Mouse (Mus musculus) CD8-positive naive resting alpha-beta T cell, adult 2 months (primary cell): ENCODE results near the gene Gm42791.
A peak's percentile ranks its signal among the peaks of the same experiment; 100 is the strongest.

Source experiments
- DNase-seq, 2 experiments: peaks; one replicate each; pipeline ENCODE4 v3.0.0; 2022; ENCODE audit warnings: low read depth in 2 of 2, low spot score in 2 of 2

Gm42791 gene

GRCm38 (mm10) chr5:149009111-149009510, 14.2 kb upstream of the Gm42791 start:
- no peak for DNase-seq

DNA sequence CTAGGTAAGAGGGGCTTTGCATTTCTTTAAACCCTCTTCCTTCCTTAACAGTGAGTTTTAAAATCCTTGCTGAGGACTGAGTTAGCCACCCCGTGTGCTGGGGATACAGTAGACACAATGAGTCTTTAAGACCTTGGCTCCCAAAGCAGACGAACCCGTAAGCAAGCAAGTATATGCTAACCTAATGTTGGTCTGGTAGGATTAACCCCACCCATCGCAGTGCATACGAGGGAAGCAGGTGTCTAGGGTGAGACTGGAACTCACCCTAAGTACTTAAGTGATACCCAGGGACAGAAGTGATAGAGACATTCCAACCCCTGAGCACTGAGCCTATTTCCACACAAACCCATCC, 12.3 kb upstream of the Gm42791 start:
- no peak for DNase-seq

GRCm38 (mm10) chr5:149006362-149007294, 11.7 kb upstream of the Gm42791 start:
- peak; percentile 94 to 96 for DNase-seq

- DNase-seq = no peak
Measured at GRCm38 (mm10) chr5:149005701-149006361, 10.9 kb upstream of the Gm42791 start.

- DNase-seq = no peak
Measured at GRCm38 (mm10) chr5:149005083-149005482, 10.1 kb upstream of the Gm42791 start.

GRCm38 (mm10) chr5:149003137-149003536, 8.2 kb upstream of the Gm42791 start:
- DNase-seq = no peak

DNA sequence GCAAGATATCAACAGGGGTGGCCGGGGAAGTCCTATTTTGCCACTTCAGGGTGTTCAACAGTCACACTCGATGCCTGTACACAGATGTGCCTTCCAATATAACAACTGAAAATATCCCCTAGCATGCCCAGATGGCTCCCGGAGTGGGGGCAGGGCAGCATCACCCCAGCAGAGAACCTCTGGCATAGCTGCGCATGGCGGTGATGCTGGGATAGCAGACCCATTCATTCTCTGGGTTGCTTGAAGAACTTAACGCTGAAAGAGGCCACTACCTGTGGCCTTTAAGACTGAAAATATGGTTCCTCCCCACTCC, 7.8 kb upstream of the Gm42791 start:
- no peak for DNase-seq

- DNase-seq = no peak
Measured at GRCm38 (mm10) chr5:149002034-149002802, 7.3 kb upstream of the Gm42791 start.

DNA sequence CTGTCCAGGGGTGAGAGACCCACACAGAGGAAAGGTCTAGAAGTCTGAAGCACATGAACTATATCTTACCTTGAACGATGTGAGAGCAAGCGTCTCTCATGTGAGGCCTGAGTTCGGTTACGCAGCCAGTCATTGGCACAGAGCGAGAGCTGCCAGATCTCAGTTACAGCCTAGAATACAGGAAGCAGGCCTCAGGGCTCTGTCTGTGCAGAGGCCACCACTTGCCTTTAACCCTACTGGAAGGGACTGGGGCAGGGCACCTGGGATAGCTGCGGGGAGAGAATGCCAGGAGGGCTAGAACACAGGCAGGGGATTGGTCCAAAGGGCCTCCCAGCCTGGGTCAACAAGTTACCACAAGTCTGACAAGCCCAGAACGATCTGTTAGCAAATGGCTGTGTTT, 4.9 kb upstream of the Gm42791 start:
- DNase-seq = no peak

DNA sequence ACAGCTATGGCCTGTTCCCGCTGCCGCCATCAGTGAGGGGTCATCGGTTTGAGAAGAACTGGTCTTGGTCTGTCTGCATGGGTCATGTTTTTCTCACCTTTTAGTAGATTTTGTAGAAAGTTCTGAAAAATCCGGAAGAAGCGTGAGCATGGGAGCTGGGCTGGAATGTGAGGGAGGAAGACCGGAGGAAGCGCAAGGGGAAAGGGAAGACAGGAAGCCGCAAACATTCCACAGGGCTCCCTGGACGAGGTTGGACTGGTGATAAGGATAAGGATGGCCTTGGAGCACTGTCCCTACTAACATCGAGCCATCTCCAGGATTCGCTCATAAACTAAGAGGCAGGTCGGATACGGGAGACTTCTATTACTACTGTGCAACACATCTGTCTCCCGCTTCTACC, 3.6 kb upstream of the Gm42791 start:
- no peak for DNase-seq

GRCm38 (mm10) chr5:148996709-148997037, 1.7 kb upstream of the Gm42791 start:
- no peak for DNase-seq

GRCm38 (mm10) chr5:148995962-148996708, 1.2 kb upstream of the Gm42791 start:
- no peak for DNase-seq

- no peak for DNase-seq
Measured at GRCm38 (mm10) chr5:148994311-148994705, 639 bp downstream of the Gm42791 start.

GRCm38 (mm10) chr5:148992598-148992997, 2.3 kb downstream of the Gm42791 start:
- no peak for DNase-seq

- no peak for DNase-seq
Measured at GRCm38 (mm10) chr5:148990891-148991311, 4.0 kb downstream of the Gm42791 start.

DNA sequence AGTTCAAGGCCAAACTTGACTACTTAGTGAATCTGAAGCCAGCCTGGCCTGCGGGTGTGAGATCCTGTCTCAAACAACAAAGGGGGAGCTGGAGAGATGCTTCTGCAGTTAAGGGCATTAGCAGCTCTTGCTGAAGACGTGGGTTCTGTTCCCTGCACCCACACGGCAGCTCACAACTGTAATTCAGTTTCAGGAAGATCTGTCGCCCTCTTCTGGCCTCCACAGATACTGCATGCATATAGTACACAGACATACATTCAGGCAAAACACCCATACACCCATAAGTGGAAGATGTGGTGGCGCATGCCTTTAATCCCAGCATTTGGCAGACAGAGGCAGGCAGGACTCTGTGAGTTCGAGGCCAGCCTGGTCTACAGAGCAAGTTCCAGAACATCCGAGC, 5.5 kb downstream of the Gm42791 start:
- DNase-seq = no peak

DNA sequence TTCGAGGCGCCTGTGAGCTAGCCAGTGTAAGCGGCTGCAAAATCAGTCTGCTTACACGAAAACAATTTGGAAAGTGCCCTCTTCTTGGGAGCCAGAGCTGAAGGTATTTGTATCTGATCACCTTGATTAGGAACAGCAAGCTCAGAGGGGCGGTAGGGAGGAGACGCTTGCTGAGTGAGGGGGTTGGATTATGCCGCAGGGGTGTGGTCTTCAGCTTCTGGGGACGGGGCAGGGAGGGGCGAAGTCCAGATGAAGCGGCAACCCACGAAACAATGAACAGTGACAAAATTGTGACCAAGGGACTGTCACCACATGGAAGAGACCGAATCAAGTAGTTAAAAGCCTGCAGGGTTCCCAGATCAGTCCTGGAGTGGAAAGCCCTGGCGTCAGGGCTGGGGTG, 10.0 kb downstream of the Gm42791 start:
- DNase-seq = no peak

GRCm38 (mm10) chr5:148983696-148984095, 11.3 kb downstream of the Gm42791 start:
- DNase-seq = no peak

DNA sequence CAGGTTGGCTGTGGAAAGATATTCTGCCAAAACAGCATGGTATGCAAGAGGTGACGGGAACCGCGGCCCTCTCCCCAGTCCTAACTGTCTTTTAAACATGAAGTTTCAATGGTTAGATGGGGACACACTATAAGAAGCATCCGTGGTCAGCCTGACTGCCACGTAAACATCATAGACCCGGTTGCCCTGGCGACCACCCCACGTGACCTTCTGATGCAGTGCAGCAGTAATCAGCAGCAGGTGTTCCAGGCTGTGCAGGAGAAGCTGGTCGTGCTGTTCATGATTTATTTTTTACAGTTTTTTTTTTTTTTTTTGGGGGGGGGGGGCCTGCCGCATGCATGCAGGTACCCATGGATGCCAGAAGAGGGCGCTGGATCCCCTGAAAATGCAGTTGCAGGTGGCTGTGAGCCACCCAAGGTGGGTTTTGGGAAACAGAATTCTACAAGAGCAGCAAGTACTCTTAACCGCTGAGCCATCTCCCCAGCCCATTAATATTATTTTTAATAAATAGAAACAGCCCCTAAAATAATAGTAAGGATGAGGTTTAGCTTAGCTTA, 11.8 kb downstream of the Gm42791 start:
- DNase-seq = no peak

DNA sequence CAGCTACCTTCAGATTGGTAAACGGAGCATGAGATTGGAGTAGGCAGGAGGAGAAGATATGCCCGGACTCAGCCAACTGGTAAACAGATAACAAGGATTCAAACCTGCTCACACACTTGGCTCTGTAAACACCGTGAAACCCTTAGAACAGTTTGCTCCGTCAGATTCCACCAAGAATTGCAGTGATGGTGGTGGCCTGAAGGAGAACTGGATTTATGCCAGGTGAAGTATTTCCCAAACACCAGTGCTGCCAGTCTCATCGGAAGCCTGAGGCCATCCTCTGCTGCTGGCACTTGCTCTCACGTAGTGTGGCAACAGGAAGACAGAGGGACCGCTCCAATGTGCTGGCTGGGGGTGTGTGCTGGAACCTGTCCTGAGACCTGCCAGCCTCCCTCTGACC, 12.6 kb downstream of the Gm42791 start:
- DNase-seq = no peak

DNA sequence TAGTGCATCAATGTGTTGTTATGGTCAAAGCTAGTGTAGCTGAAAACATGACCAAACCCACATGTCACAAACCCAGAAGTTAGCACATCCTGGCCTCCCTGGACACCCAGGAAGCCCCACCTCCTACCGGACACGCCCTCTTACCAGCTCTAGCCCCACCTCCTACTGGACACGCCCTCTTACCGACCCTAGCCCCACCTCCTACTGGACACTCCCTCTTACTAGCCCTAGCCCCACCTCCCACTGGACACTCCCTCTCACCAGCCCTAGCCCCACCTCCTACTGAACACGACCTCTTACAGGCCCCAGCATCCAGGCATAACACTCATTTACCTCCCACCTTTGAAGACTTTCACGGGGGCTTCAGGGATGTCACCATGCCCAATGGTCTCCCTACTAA, 14.3 kb downstream of the Gm42791 start:
- no peak for DNase-seq
